Mouse (Mus musculus) megakaryocyte-erythroid progenitor cell, adult 5-6 weeks (primary cell): ENCODE results near the gene Hdac5. TPM values are rescaled to one million over a fixed set of nuclear protein-coding genes. Genes with fewer than 3 reads are reported as not detected.
"Not testable (repeated sequence)": the region's sequence is repeated elsewhere in the genome, so short reads cannot be mapped to it uniquely, and the experiment has no call there.

ENCODE experiments used
- ATAC-seq: replicated peaks from 2 replicates; pipeline ENCODE4 v1.8.0; 2016; ENCODE audit warnings: mild to moderate bottlenecking, inconsistent platforms; ENCODE audit not compliant: severe bottlenecking, poor library complexity, low FRiP score, low TSS enrichment
- total RNA-seq, 2 experiments: library from RNA; stranded (forward) in 1 of 2; stranded (reverse) in 1 of 2; fragments of 200-1000, 215-1000 nt in 1 of 2; fragments of >200 nt in 1 of 2; fragmentation: Nextera tagmentation in 1 of 2; gene quantifications; 2 replicates each; pipeline ENCODE4 v1.2.3; 2014 to 2017

Gene Hdac5
- total RNA-seq, 2 experiments from 2014 or later, result 11.4 to 16.6 TPM

- no peak for ATAC-seq
Measured at GRCm38 (mm10) chr11:102190848-102191247, 39.1 kb downstream of the Hdac5 start.

- peak; percentile 70 for ATAC-seq
Measured at GRCm38 (mm10) chr11:102189461-102190436, 40.2 kb downstream of the Hdac5 start, which contains the start of gene G6pc3. TSS of gene G6pc3 (plus strand) at chr11:102189620.

GRCm38 (mm10) chr11:102188980-102189379, 41.0 kb downstream of the Hdac5 start:
- no peak for ATAC-seq

GRCm38 (mm10) chr11:102186235-102186634, 43.7 kb downstream of the Hdac5 start:
- no peak for ATAC-seq

GRCm38 (mm10) chr11:102185677-102186076, 44.3 kb downstream of the Hdac5 start:
- no peak for ATAC-seq

GRCm38 (mm10) chr11:102184646-102185495, 45.1 kb downstream of the Hdac5 start, which contains the start of gene Lsm12:
TSS of gene Lsm12 (minus strand) at chr11:102185296.
- peak; percentile 74 for ATAC-seq

- no peak for ATAC-seq
Measured at GRCm38 (mm10) chr11:102184253-102184645, 45.7 kb downstream of the Hdac5 start.

GRCm38 (mm10) chr11:102179836-102180235, 50.1 kb downstream of the Hdac5 start:
- no peak for ATAC-seq

GRCm38 (mm10) chr11:102168689-102169088, 61.3 kb downstream of the Hdac5 start:
- ATAC-seq, result no peak

GRCm38 (mm10) chr11:102167539-102167938, 62.4 kb downstream of the Hdac5 start:
- no peak for ATAC-seq

- ATAC-seq, result no peak
Measured at GRCm38 (mm10) chr11:102165971-102166722, 63.8 kb downstream of the Hdac5 start.

- no peak for ATAC-seq
Measured at GRCm38 (mm10) chr11:102159781-102160180, 70.2 kb downstream of the Hdac5 start.

GRCm38 (mm10) chr11:102158024-102158423, 71.9 kb downstream of the Hdac5 start:
- ATAC-seq, result not testable (repeated sequence)

- no peak for ATAC-seq
Measured at GRCm38 (mm10) chr11:102156786-102157089, 73.2 kb downstream of the Hdac5 start.

GRCm38 (mm10) chr11:102156039-102156785, 73.8 kb downstream of the Hdac5 start, which contains the start of gene Tmem101:
TSS of gene Tmem101 (minus strand) at chr11:102156404.
- peak; percentile 80 for ATAC-seq

- no peak for ATAC-seq
Measured at GRCm38 (mm10) chr11:102147213-102147989, 82.6 kb downstream of the Hdac5 start.

GRCm38 (mm10) chr11:102146531-102146930, 83.4 kb downstream of the Hdac5 start:
- ATAC-seq, result peak; percentile 6

- peak; percentile 64 for ATAC-seq
Measured at GRCm38 (mm10) chr11:102146005-102146404, 84.0 kb downstream of the Hdac5 start.
